17 mouse cellular contexts compared by ENCODE assay signal in genomic region chr3:52187401-52187801, GRCm38 (mm10).
DNase-seq lines count a peak whose midpoint lies in the region; ATAC-seq lines count a peak whose summit lies in the region.
"Had no signal": no experiment of that assay in that cellular context is flagged by ENCODE, and none has a peak within 500 bp of the region (broad histone marks: within the 10 kb centered on the region; RNA-seq: fewer than 3 reads in every experiment).

No protein-coding gene starts in this region.

- no peak overlapping the region for H3K4me2 ChIP-seq in lung, embryonic 16.5 days (ENCODE audit: low read depth, low read length)
- H3K4me2 ChIP-seq: heart, embryonic 15.5 days had no signal

- H3K4me3 ChIP-seq in lung, embryonic 16.5 days (ENCODE audit: low read length): no peak overlapping the region
- H3K4me3 ChIP-seq in limb, embryonic 10.5 days: no peak overlapping the region
- H3K4me3 ChIP-seq: heart, embryonic 15.5 days had no signal

- no peaks in the 10 kb centered on the region for H3K27me3 ChIP-seq in lung, embryonic 16.5 days (ENCODE audit: control insufficient read depth, insufficient read depth, low read depth, low read length)
- no peaks in the 10 kb centered on the region for H3K27me3 ChIP-seq in limb, embryonic 10.5 days (ENCODE audit: low read depth, poor library complexity, severe bottlenecking)
- H3K27me3 ChIP-seq: heart, embryonic 15.5 days had no signal

- ATAC-seq in lung, embryonic 16.5 days (ENCODE audit: low read depth): 0 out of 2 replicates have a peak, but pooled peaks have one; percentile 23
- ATAC-seq: activated CD4-positive, CD25-positive, alpha-beta regulatory T cell, adult 4 months; forebrain, embryonic 16.5 days; inflammation-experienced regulatory T-cells, adult 6 months had no signal

- intact Hi-C loops in heart, postnatal 25 days (cut with DNase I): no loop called here

- no peaks in the 10 kb centered on the region for H3K9me3 ChIP-seq in lung, embryonic 16.5 days (ENCODE audit: control insufficient read depth, low read length)
- no peaks in the 10 kb centered on the region for H3K9me3 ChIP-seq in limb, embryonic 10.5 days (replicated peaks)
- H3K9me3 ChIP-seq: G1E; heart, embryonic 15.5 days had no signal

- DNase-seq in heart, adult 11 months: peak; percentile 82
- DNase-seq in heart, postnatal 25 days (ENCODE audit: low spot score): no peak
- no peak for DNase-seq in lung, postnatal 10 days
- peak; percentile 73 for DNase-seq in embryo, embryonic 10 days (ENCODE audit: low spot score)
- DNase-seq in limb, embryonic 10.5 days (ENCODE audit: low spot score): peak; percentile 61
- no peak for DNase-seq in T-cell, adult 2 months (ENCODE audit: low spot score)
- DNase-seq in retina, embryonic 14.5 days (ENCODE audit: low spot score): no peak
- DNase-seq: B cell, adult 2 months; cerebellum, adult 2 months; gastrocnemius, postnatal 25 days; lung, postnatal 4 days had no signal

- H3K9ac ChIP-seq in lung, embryonic 16.5 days (ENCODE audit: low read length): no peak overlapping the region
- H3K9ac ChIP-seq: heart, embryonic 15.5 days had no signal

- WGBS in lung, embryonic 16.5 days: 61% methylated on average over 4 of the region's 4 CpGs
- WGBS in limb, embryonic 10.5 days: 42% methylated on average over 4 of the region's 4 CpGs

- peaks cover 2% of the 10 kb centered on the region for H3K4me1 ChIP-seq in lung, embryonic 16.5 days (replicated peaks; ENCODE audit: control insufficient read depth, insufficient read depth, low read length)
- H3K4me1 ChIP-seq in limb, embryonic 10.5 days: peaks cover 30% of the 10 kb centered on the region

- H3K36me3 ChIP-seq in lung, embryonic 16.5 days (ENCODE audit: control insufficient read depth, insufficient read depth, low read length): no peaks in the 10 kb centered on the region
- no peaks in the 10 kb centered on the region for H3K36me3 ChIP-seq in limb, embryonic 10.5 days
- H3K36me3 ChIP-seq: G1E; heart, embryonic 15.5 days had no signal

- no peak overlapping the region for H3K27ac ChIP-seq in lung, embryonic 16.5 days (ENCODE audit: low read length)
- peak overlapping the region; percentile 82 for H3K27ac ChIP-seq in limb, embryonic 10.5 days
- H3K27ac ChIP-seq: heart, embryonic 15.5 days had no signal

Comparison
In these comparisons a context has a peak if more than half of its experiments do, and no peak if none do; other contexts are left out.
1. DNase-seq: peak in heart, adult 11 months (single experiment), embryo, embryonic 10 days (single experiment) and limb, embryonic 10.5 days (single experiment); none in heart, postnatal 25 days (single experiment), lung, postnatal 10 days (single experiment), T-cell, adult 2 months (single experiment) and retina, embryonic 14.5 days (single experiment).